Mouse (Mus musculus): ENCODE measurements around the gene Acad10. TPM values are rescaled to one million over a fixed set of nuclear protein-coding genes. Genes with fewer than 3 reads are reported as not detected.

The Acad10 gene
- total and polyA plus RNA-seq, 3 experiments: 2.1 to 4.2 (median 2.7) TPM

- no peaks in the 10 kb centered on the region for H3K79me2 ChIP-seq (replicated peaks; ENCODE audit: control insufficient read depth, extremely low read depth, insufficient read depth, poor library complexity, severe bottlenecking)
- peak; percentile 74 for DNase-seq (ENCODE audit: extremely low read depth)
- H3K36me3 ChIP-seq (replicated peaks in 1 of 2; ENCODE audit: control insufficient read depth in 1 of 2, insufficient read depth in 1 of 2, low read length in 1 of 2): peaks cover 0 to 15% of the 10 kb centered on the region in 2 experiments
- dilution Hi-C loops (cut with MboI; ENCODE audit: extremely low pct_ligation_motif_present, extremely low pct_unique_long_range_greater_than_20kb, low sequenced_read_pairs): no loop called here
- no peak within 1 kb of the TSS for H3K27ac ChIP-seq (ENCODE audit: insufficient read depth, low read depth)
- no peaks in the 10 kb centered on the region for H3K27me3 ChIP-seq (replicated peaks)
- peak within 1 kb of the TSS; percentile 82 for H3K9ac ChIP-seq (ENCODE audit: insufficient read depth, low read depth)
- TF ChIP-seq NRF1 (IDR thresholded peaks at IDR 0.05; ENCODE audit: low read depth, low read length) (peak; percentile 95), EP300 (IDR thresholded peaks at IDR 0.05; ENCODE audit: low read length) (no peak), MYC (IDR thresholded peaks at IDR 0.05; ENCODE audit: low read depth, low read length) (no peak), ELF1 (IDR thresholded peaks at IDR 0.05; ENCODE audit: low read depth, low read length) (peak; percentile 88), CHD2 (IDR thresholded peaks at IDR 0.05; ENCODE audit: low read length) (no peak), POLR2AphosphoS2 (IDR thresholded peaks at IDR 0.05; ENCODE audit: low read depth, low read length) (peak; percentile 76; the same call in 1 of the 2 replicates), HCFC1 (IDR thresholded peaks at IDR 0.05; ENCODE audit: low read depth, low read length) (peak; percentile 71), UBTF (IDR thresholded peaks at IDR 0.05; ENCODE audit: low read depth, low read length) (no peak), ZKSCAN1 (IDR thresholded peaks at IDR 0.05; ENCODE audit: borderline replicate concordance, low read depth, low read length) (no peak), GABPA (IDR thresholded peaks at IDR 0.05; ENCODE audit: insufficient replicate concordance, low read depth, low read length) (no peak), MAFK (IDR thresholded peaks at IDR 0.05; ENCODE audit: insufficient replicate concordance, low read length) (no peak), SMC3 (IDR thresholded peaks at IDR 0.05; ENCODE audit: low read depth, low read length) (no peak), IRF4 (IDR thresholded peaks at IDR 0.05; ENCODE audit: low read depth, low read length) (no peak), CTCF (conservative IDR thresholded peaks at IDR 0.05 in 1 of 2, IDR thresholded peaks at IDR 0.05 in 1 of 2; ENCODE audit: low read depth in 2 of 2, low read length in 2 of 2) (no peak; a peak in 1 of 4 replicates), E2F4 (IDR thresholded peaks at IDR 0.05; ENCODE audit: insufficient replicate concordance, low read depth, low read length) (no peak), TBP (conservative IDR thresholded peaks at IDR 0.05; ENCODE audit: low read depth, low read length) (no peak), RAD21 (IDR thresholded peaks at IDR 0.05; ENCODE audit: low read depth, low read length) (no peak), ZC3H11A (IDR thresholded peaks at IDR 0.05; ENCODE audit: low read depth, low read length) (no peak), PAX5 (IDR thresholded peaks at IDR 0.05; ENCODE audit: low read length) (no peak), JUN (IDR thresholded peaks at IDR 0.05; ENCODE audit: insufficient read depth, low read depth, low read length) (no peak), KAT2A (IDR thresholded peaks at IDR 0.05; ENCODE audit: insufficient replicate concordance, low read length) (0 out of 2 replicates have a peak, but pooled peaks have one; percentile 45), BHLHE40 (IDR thresholded peaks at IDR 0.05; ENCODE audit: low read depth, low read length) (0 out of 2 replicates have a peak, but pooled peaks have one; percentile 7), RCOR1 (conservative IDR thresholded peaks at IDR 0.05; ENCODE audit: low read depth, low read length) (no peak), CHD1 (IDR thresholded peaks at IDR 0.05; ENCODE audit: low read depth, low read length) (no peak), NELFE (IDR thresholded peaks at IDR 0.05; ENCODE audit: low read depth, low read length) (peak; percentile 98), ZNF384 (IDR thresholded peaks at IDR 0.05; ENCODE audit: low read depth, low read length) (no peak), USF1 (IDR thresholded peaks at IDR 0.05; ENCODE audit: low read depth, low read length) (no peak), TCF12 (IDR thresholded peaks at IDR 0.05; ENCODE audit: low read depth, low read length) (peak; percentile 89), USF2 (conservative IDR thresholded peaks at IDR 0.05; ENCODE audit: low read depth, low read length) (no peak), ZMIZ1 (IDR thresholded peaks at IDR 0.05; ENCODE audit: low read depth, low read length) (peak; percentile 81), POLR2A (IDR thresholded peaks at IDR 0.05; ENCODE audit: low read depth, low read length) (peak; percentile 99), MEF2A (IDR thresholded peaks at IDR 0.05; ENCODE audit: borderline replicate concordance, low read depth, low read length) (0 out of 2 replicates have a peak, but pooled peaks have one; percentile 17), SIN3A (IDR thresholded peaks at IDR 0.05; ENCODE audit: low read length) (peak; percentile 71; the same call in 1 of the 2 replicates), MAZ (IDR thresholded peaks at IDR 0.05; ENCODE audit: low read depth, low read length) (peak; percentile 76), ETS1 (conservative IDR thresholded peaks at IDR 0.05; ENCODE audit: low read depth, low read length) (no peak), MXI1 (IDR thresholded peaks at IDR 0.05; ENCODE audit: low read depth, low read length) (no peak; the same call in none of the 2 replicates), JUND (conservative IDR thresholded peaks at IDR 0.05; ENCODE audit: low read depth, low read length) (no peak), MAX (IDR thresholded peaks at IDR 0.05; ENCODE audit: low read length) (no peak)
- H3K4me1 ChIP-seq (ENCODE audit: control insufficient read depth in 1 of 2, insufficient read depth in 2 of 2): peaks cover 6 to 22% of the 10 kb centered on the region in 2 experiments
- peak within 1 kb of the TSS; percentile 67 for H3K4me2 ChIP-seq (ENCODE audit: insufficient read depth, low read depth, poor library complexity, severe bottlenecking)
- H3K9me3 ChIP-seq (replicated peaks; ENCODE audit: low read length): no peaks in the 10 kb centered on the region
- peak within 1 kb of the TSS; percentile 77 to 95 (median 83) for H3K4me3 ChIP-seq (replicated peaks in 1 of 3; ENCODE audit: low read depth in 2 of 3, low read length in 2 of 3, poor library complexity in 1 of 3)
- in situ Hi-C loops (cut with MboI; ENCODE audit: low pct_ligation_motif_present, low pct_unique_long_range_greater_than_20kb, low sequenced_read_pairs): no loop called here
Observed at GRCm38 (mm10) chr5:121618592-121619513, 41.5 kb downstream of the Acad10 start, which contains the start of gene Acad12. Gene Acad12 (minus strand): TSS chr5:121618938.

Data from CH12.LX (cell line).